Mouse (Mus musculus) erythroid progenitor cell, adult 5-6 weeks (primary cell): ENCODE measurements around the gene Gm44503. TPM values are rescaled to one million over a fixed set of nuclear protein-coding genes. Genes with fewer than 3 reads are reported as not detected.
A peak's percentile ranks its signal among the peaks of the same experiment; 100 is the strongest.

Experiments used
- ATAC-seq: replicated peaks from 2 replicates; pipeline ENCODE4 v1.8.0; 2016; ENCODE audit warnings: moderate number of reproducible peaks, mild to moderate bottlenecking, moderate TSS enrichment, inconsistent platforms; ENCODE audit not compliant: poor library complexity, low FRiP score, severe bottlenecking
- total RNA-seq, 2 experiments: library from RNA; stranded (forward) in 1 of 2; stranded (reverse) in 1 of 2; fragments of 150-400 nt in 1 of 2; fragments of 186-747, 209-891 nt in 1 of 2; gene quantifications; 2 replicates each; pipeline versions ENCODE4 v1.2.3 to v1.2.4; 2015 to 2017; ENCODE audit warnings: low replicate concordance in 2 of 2

Gm44503 gene
- total RNA-seq, 2 experiments from 2014 or later = not detected

DNA sequence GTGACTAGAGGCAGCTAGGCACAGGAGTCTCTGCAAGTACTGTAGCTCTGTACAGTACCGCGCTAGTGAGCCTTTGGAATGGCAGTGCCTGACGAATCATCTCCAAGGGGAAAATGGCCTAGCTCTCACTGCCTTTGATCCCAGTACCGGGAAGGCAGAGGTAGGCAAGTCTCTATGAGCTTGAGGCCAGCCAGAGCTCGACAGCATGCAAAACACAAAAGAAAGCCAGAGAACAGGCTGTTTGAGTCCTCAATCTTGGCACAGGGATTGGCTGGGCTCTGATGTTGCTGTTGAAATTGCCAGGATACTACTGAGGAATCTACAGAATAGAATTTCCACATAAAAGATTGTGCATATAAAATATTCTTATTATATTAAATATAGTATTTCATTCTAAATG is 13.8 kb downstream of the Gm44503 start:
- no peak for ATAC-seq

DNA sequence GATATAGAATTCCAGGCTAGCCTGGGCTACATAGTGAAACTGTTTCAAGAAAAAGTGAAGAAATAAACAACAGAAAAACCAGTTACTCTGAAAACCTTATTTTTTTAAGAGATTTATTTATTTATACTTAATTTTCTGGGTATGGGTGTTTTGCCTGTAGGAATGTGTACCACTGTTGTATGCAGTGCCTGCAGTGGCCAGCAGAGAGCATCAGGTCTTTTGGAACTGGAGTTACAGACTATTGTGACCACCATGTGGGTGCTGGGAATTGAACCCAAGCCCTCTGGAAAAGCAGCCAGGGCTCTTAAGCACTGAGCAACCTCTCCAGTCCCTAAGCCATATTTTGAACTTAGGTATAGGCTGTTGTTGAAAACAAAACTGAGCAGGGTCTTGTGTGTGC is 14.3 kb downstream of the Gm44503 start:
- ATAC-seq = no peak

DNA sequence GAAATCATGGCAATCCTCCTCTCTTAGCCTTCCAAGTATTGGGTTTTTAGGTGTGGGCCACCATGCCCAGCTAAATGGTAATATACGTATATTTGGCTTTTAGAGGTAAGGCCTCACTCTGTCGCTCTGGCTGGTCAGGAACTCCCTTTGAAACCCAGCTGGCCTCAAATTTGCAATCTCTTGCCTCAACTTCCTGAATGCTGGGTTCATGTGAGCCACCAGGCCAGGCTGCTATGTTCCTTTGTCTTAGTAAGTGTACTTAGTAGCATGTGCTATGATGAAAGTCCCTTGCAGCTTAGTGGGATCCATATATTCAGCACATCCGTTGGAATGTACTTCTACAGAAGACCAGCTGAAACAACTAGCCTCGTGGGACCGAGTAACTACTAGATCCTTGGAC is 16.1 kb downstream of the Gm44503 start:
- ATAC-seq = no peak

- no peak for ATAC-seq
Measured at GRCm38 (mm10) chr9:72975242-72975641, 16.6 kb downstream of the Gm44503 start.

DNA sequence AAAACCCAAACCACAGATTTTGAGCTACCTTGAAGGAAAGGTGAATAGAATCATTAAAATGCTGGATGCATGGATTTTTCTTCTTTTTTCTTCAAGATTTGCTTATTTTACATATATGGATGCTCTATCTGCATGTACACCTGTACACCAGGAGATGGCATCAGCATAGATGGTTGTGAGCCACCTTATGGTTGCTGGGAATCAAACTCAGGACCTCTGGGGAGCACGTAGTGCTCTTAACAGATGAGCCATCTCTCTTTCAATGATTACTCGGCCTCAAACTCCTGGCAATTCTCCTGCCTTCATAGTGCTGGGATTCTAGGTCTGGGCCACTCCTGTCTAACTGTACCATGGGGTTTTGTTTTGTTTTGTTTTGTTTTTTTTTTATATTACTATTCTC is 24.4 kb downstream of the Gm44503 start:
- no peak for ATAC-seq

- peak; percentile 98 for ATAC-seq
Measured at GRCm38 (mm10) chr9:72985250-72986220, 26.9 kb downstream of the Gm44503 start, which contains the start of the genes Ccpg1os and Ccpg1. Gene Ccpg1os, minus strand, starts transcription at chr9:72985382. Gene Ccpg1, plus strand, starts transcription at chr9:72985429.

GRCm38 (mm10) chr9:72987703-72988102 is 29.1 kb downstream of the Gm44503 start:
- no peak for ATAC-seq

GRCm38 (mm10) chr9:72988706-72989105 is 30.1 kb downstream of the Gm44503 start:
- ATAC-seq = no peak

DNA sequence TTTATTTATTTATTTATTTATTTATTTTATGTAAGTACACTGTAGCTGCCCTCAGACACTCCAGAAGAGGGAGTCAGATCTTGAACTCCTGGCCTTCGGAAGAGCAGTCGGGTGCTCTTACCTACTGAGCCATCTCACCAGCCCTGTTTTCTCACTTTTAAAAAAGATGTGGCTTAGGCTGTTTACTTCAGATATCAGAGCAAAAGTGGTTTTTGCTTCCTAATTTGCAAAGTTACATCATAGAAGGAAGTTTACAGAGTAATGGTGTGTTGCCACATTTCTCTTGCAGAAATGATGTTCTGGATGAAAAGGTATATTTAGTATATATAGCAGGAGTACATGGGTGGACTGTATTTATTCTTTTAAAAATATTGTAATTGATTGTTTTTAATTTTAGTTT is 32.8 kb downstream of the Gm44503 start:
- ATAC-seq = no peak

GRCm38 (mm10) chr9:72992576-72992975 is 33.9 kb downstream of the Gm44503 start:
- no peak for ATAC-seq

DNA sequence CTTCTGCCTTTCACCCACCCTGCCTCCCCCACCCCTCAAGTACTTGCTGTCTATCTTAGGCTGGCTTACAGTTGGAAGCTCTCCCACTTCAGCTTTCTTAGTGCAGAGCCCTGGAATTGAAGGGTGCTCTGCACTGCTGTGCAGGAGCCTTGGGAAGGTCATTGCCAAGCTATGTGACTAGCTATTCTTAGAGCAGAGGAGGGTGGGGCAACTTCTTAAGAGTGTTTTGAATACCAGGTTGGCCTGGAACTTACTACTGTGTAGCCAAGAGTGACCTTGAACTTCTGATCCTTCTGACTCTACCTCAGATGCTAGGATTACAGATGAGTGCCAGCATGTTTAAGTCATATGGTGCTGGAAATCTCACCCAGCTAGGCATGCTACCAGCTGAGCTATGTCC is 37.5 kb downstream of the Gm44503 start:
- no peak for ATAC-seq

GRCm38 (mm10) chr9:72996806-72997205 is 38.2 kb downstream of the Gm44503 start:
- no peak for ATAC-seq

DNA sequence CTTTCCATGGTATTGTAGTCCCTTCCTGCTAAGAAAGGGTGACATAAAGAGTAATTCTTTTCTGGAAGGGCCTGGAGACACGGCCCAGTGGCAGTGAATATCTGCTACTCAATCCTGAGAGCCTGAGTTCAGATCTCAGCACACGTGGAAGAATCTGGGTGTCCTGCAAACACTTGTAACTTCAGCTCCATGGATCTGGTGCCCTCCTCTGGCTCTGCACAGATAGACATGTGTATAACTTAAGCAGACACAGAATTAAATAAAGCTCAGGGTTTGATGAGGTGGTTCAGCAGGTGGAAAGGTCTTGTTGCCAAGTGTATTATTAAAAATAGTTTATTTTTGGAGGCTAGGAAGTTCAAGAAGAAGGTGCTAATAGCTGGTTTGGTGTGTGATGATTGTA is 41.8 kb downstream of the Gm44503 start:
- ATAC-seq = no peak

- ATAC-seq = no peak
Measured at GRCm38 (mm10) chr9:73001314-73002011, 42.8 kb downstream of the Gm44503 start.

- no peak for ATAC-seq
Measured at GRCm38 (mm10) chr9:73002177-73002576, 43.5 kb downstream of the Gm44503 start.

GRCm38 (mm10) chr9:73004076-73004475 is 45.4 kb downstream of the Gm44503 start:
- no peak for ATAC-seq

- no peak for ATAC-seq
Measured at GRCm38 (mm10) chr9:73005106-73005505, 46.5 kb downstream of the Gm44503 start.

GRCm38 (mm10) chr9:73006175-73006574 is 47.5 kb downstream of the Gm44503 start:
- no peak for ATAC-seq

DNA sequence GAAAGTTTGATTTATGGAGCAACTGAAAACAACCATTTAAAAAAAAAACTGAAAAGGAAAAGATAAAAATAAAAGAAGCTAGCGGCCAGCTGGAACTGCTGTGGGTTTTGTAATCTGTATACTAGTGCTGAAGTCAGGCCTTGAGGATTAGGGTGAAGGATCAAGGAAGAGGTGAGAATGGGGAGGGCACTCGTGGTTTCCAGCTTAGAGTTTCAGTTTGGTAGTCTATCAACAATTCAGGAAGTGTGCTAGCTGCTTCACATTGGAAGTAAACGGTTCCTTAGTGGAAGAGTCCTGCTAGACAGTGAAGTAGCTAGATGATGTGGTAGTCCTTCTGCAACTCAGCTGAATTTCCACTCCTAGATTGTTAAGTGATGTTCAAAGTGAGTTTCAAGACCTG is 49.7 kb downstream of the Gm44503 start:
- ATAC-seq = no peak

GRCm38 (mm10) chr9:73012629-73013028 is 54.0 kb downstream of the Gm44503 start:
- no peak for ATAC-seq

DNA sequence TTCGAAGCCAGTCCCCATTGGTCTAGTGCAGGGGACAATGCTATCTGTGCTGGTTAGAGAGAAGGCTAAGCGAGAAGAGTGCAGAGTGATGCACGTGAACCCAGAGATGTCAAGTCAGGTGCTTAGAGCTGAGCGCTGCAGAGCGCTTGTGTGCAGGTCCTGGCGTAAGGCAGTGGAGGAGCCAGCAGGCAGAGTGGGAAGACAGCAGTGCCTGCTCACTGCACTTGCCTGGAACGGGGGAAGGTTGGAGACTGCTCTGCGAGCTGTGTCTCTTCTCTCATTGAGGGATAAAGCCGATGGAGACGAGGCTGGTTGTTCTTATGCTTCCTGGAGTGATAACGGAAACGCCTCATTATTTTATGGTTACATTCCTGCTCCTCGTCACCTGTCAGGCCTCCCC is 56.1 kb downstream of the Gm44503 start:
- ATAC-seq = no peak
